Mouse (Mus musculus) heart, adult 2 months (tissue): ENCODE measurements at regions not wholly inside any gene's neighbourhood (a gene's known extent, or its start where the extent isn't known, plus 50 kb on each side); places are given as distances from the start of the nearest gene placed in this dataset.

Source experiments
- CTCF ChIP-seq: fragments of 200-600 bp; IDR thresholded peaks from 2 replicates; pipeline ENCODE4 v1.8.1; 2022; ENCODE audit warnings: antibody characterized with exemption, mild to moderate bottlenecking, moderate library complexity
- POLR2A ChIP-seq: fragments of 200-500 bp; IDR thresholded peaks from 2 replicates; pipeline ENCODE4 v1.6.1; 2011; ENCODE audit warnings: mild to moderate bottlenecking, low read depth, low read length, control low read depth; ENCODE audit not compliant: insufficient read depth

DNA sequence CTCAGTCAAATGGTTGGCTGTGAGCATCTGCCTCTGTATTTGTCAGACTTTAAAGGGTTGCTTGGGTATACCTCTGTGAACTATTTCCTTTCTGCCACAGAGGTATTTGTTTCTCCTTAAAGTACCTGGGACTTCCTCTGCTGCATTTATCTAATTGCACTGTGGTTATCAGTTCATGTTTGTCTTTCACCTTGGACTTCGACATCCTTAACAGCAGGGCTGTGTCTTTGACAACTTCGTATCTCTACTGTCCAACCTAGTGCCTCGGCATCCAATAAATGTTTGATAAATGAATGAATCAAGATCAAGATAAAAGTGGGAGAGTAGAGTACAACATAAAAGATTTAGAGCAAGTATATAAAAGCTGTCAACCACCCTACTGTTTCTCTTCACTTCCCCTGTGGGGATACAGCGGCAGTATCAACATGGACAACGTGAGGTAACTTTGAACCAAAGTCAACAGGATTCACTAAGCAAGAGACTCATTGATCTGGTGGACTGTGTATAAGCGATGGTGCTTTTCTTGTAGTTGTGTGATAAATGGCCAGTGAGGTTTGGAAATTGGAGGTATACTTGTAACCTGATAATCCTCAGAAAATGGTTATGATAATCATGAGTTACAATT, 199.9 kb upstream of the Cxxc4 start:
- no peak for TF ChIP-seq POLR2A
- no peak for TF ChIP-seq CTCF
